Mouse (Mus musculus): ENCODE data around the gene Dtx4. TPM values are rescaled to one million over a fixed set of nuclear protein-coding genes. Genes with fewer than 3 reads are reported as not detected.

The Dtx4 gene
- polyA plus RNA-seq, 1 experiment from 2014 or later: 15.0 TPM

GRCm38 (mm10) chr19:12514621-12515020 lies 13.4 kb upstream of the Dtx4 start:
- ATAC-seq: no peak
- no peaks in the 10 kb centered on the region for H3K27me3 ChIP-seq (replicated peaks)
- no peaks in the 10 kb centered on the region for H3K36me3 ChIP-seq
- no peak overlapping the region for H3K27ac ChIP-seq
- H3K9me3 ChIP-seq: no peaks in the 10 kb centered on the region
- no peak overlapping the region for H3K9ac ChIP-seq
- no peaks in the 10 kb centered on the region for H3K4me1 ChIP-seq (replicated peaks)
- no peak overlapping the region for H3K4me2 ChIP-seq (replicated peaks)
- H3K4me3 ChIP-seq (replicated peaks): no peak overlapping the region

- H3K27ac ChIP-seq: no peak overlapping the region
- peaks cover 6% of the 10 kb centered on the region; the same call in 1 of the 2 replicates for H3K4me1 ChIP-seq (replicated peaks)
- ATAC-seq: no peak
- WGBS: 65% methylated on average over 7 of the region's 7 CpGs
- H3K9me3 ChIP-seq: no peaks in the 10 kb centered on the region
- no peaks in the 10 kb centered on the region for H3K36me3 ChIP-seq
- no peak overlapping the region for H3K4me3 ChIP-seq (replicated peaks)
- H3K27me3 ChIP-seq (replicated peaks): no peaks in the 10 kb centered on the region
- no peak overlapping the region for H3K4me2 ChIP-seq (replicated peaks)
- H3K9ac ChIP-seq: no peak overlapping the region
Observed at GRCm38 (mm10) chr19:12502756-12503155, 1.5 kb upstream of the Dtx4 start.

GRCm38 (mm10) chr19:12500881-12501311 lies 358 bp downstream of the Dtx4 start:
- Histone ChIP-seq H3K4me1 (replicated peaks) (peaks cover 6% of the 10 kb centered on the region; the same call in 1 of the 2 replicates), H3K4me2 (replicated peaks) (peak overlapping the region; percentile 82), H3K36me3 (no peaks in the 10 kb centered on the region), H3K27ac (peak overlapping the region; percentile 92), H3K9ac (peak overlapping the region; percentile 95), H3K27me3 (replicated peaks) (no peaks in the 10 kb centered on the region), H3K4me3 (replicated peaks) (peak overlapping the region; percentile 90), H3K9me3 (no peaks in the 10 kb centered on the region)
- WGBS: under 1% methylated on average over 38 of the region's 38 CpGs
- peak; percentile 65 for ATAC-seq

DNA sequence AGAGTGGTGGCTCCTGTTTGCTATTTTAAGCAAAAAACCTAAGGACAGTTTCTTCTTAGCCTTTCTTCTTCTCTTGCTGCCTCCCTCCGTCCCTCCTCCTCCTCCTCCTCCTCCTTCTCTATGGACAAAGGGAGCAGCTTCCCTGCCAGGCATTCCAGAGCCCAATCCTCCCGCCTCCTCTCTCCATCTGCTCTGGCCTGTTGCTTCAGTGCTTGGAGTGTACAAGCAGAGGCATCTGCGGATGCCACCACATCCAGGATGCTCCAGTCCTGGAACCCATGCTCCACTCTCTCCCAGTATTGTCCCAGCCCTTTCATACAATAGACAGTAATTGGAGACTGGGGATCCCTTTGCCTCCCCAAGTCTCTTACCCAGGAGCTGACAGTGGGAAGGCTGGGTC lies 1.1 kb downstream of the Dtx4 start:
- H3K4me1 ChIP-seq (replicated peaks): peaks cover 11% of the 10 kb centered on the region; the same call in 1 of the 2 replicates
- H3K36me3 ChIP-seq: no peaks in the 10 kb centered on the region
- 0 out of 2 replicates have a peak, but pooled peaks have one; percentile 11 for ATAC-seq
- WGBS: 5% methylated on average over 3 of the region's 3 CpGs
- H3K27ac ChIP-seq: peak overlapping the region; percentile 92; the same call in 1 of the 2 replicates
- peak overlapping the region; percentile 90 for H3K4me3 ChIP-seq (replicated peaks)
- no peaks in the 10 kb centered on the region for H3K9me3 ChIP-seq
- H3K9ac ChIP-seq: peak overlapping the region; percentile 95
- peak overlapping the region; percentile 82 for H3K4me2 ChIP-seq (replicated peaks)
- H3K27me3 ChIP-seq (replicated peaks): no peaks in the 10 kb centered on the region

DNA sequence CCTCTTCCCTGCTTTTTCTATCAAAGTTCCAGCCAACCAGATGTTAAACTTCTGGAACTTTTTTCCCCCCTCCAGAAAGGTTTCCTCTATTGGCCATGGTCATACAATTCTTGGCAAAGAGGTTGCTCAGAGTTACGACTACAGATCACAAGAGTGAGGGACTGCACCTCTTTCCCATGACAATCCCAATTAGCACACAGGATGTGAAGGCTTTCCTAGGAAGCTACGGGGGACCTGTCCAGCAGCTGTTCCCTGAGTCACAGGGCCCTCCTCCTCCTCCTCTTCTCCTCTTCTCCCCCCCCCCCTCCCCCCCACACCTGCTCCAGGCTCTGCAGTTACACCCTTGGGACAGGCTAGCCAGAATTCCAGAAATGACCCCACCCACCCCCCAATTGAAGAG lies 1.8 kb downstream of the Dtx4 start:
- Histone ChIP-seq H3K9me3 (no peaks in the 10 kb centered on the region), H3K9ac (no peak overlapping the region), H3K4me1 (replicated peaks) (peaks cover 13% of the 10 kb centered on the region; the same call in 1 of the 2 replicates), H3K4me3 (replicated peaks) (peak overlapping the region; percentile 90), H3K4me2 (replicated peaks) (peak overlapping the region; percentile 82), H3K36me3 (no peaks in the 10 kb centered on the region), H3K27ac (0 out of 2 replicates have a peak overlapping the region, but pooled peaks have one; percentile 92), H3K27me3 (replicated peaks) (no peaks in the 10 kb centered on the region)
- no peak for ATAC-seq
- 14% methylated on average over 2 of the region's 2 CpGs for WGBS

DNA sequence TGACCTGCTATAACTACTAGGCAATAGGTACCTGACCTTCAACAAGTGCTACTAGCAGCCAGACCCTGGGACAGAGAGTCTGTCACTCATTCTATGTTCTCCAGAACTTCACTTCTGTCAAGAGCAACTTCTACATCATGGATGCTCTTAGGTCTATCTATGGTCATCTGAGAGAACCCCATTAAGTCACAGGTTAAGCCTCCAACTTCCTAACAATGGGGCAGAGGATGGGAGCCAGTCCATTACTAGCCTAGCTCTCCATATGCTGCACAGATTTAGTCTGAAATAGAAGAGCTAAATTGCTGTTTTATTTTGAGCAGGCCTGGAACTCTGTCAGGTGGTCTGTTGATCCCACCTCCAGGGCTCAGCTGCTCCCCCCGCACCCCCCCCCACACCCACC lies 2.3 kb downstream of the Dtx4 start:
- 61% methylated on average over 1 of the region's 1 CpGs for WGBS
- Histone ChIP-seq H3K36me3 (no peaks in the 10 kb centered on the region), H3K4me2 (replicated peaks) (peak overlapping the region; percentile 82), H3K27ac (no peak overlapping the region), H3K4me3 (replicated peaks) (no peak overlapping the region), H3K27me3 (replicated peaks) (no peaks in the 10 kb centered on the region), H3K4me1 (replicated peaks) (peaks cover 14% of the 10 kb centered on the region), H3K9me3 (no peaks in the 10 kb centered on the region), H3K9ac (no peak overlapping the region)
- ATAC-seq: no peak

DNA sequence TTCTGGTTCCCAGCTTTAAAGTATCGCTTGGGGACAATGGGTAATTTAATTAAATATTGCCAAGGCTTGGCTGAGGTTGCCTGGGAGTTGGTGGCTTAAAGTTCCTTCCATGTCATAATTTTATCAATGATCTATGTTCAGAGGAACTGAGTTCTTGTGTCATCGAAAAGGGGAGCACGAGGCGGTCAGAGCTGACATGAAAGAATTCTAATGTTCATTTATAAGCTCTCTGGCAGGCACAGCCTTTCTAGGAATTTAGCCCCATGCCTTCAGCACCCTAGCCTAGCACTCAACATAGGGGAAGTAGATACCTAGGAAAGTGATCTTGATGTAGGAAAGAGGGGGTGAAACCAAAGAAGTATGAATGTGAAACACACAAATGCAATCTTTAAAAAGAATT lies 2.9 kb downstream of the Dtx4 start:
- 78% methylated on average over 4 of the region's 4 CpGs for WGBS
- peak overlapping the region; percentile 82; the same call in 1 of the 2 replicates for H3K4me2 ChIP-seq (replicated peaks)

DNA sequence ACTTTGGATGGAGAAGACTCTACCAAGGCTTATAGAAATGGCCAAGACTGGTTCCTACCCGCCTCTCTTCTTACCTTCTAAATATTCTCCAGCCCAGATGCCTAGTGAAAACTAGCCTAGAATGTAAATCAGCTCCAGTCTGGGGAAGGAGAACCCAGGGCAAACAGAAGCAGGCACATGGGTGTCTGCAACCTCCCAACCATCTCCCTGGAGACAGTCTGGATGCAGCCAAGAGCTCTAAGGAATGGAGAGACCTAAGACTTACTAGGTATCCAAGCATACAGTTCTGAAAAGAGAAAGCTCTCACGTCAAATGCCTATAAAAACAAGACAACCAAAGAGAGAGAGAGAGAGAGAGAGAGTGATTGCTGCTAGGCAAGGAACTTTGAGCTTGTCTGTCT lies 3.3 kb downstream of the Dtx4 start:
- Histone ChIP-seq H3K9ac (no peak overlapping the region), H3K9me3 (no peaks in the 10 kb centered on the region), H3K27me3 (replicated peaks) (no peaks in the 10 kb centered on the region), H3K36me3 (no peaks in the 10 kb centered on the region), H3K27ac (no peak overlapping the region), H3K4me1 (replicated peaks) (peaks cover 19% of the 10 kb centered on the region), H3K4me3 (replicated peaks) (no peak overlapping the region), H3K4me2 (replicated peaks) (no peak overlapping the region)
- 86% methylated on average over 2 of the region's 2 CpGs for WGBS
- ATAC-seq: no peak

More for the DNA sequence above, 2.9 kb downstream of the Dtx4 start:
- Histone ChIP-seq H3K36me3 (no peaks in the 10 kb centered on the region), H3K4me3 (replicated peaks) (no peak overlapping the region), H3K27ac (no peak overlapping the region), H3K9ac (no peak overlapping the region), H3K4me1 (replicated peaks) (peaks cover 19% of the 10 kb centered on the region), H3K9me3 (no peaks in the 10 kb centered on the region), H3K27me3 (replicated peaks) (no peaks in the 10 kb centered on the region)
- no peak for ATAC-seq

DNA sequence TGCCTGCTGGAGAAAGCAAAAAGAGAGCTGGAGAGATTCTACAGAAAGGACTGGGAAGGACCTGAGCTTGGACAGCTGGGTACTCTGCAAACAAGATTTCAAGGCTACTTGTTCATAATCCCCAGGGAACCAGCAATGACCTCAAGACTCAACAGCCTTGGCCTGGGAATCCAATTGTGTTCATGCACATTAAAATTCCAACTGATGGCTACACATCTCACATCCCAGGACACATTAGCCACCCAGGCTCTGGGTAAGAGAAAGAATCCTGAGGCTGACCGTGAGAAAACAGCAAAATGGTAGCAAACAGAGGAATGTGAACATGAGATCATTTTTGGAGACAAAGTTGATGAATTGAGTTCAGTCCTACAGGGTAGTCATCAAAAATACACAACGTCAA lies 5.0 kb downstream of the Dtx4 start:
- no peak overlapping the region for H3K4me3 ChIP-seq (replicated peaks)
- peaks cover 19% of the 10 kb centered on the region for H3K4me1 ChIP-seq (replicated peaks)
- no peak for ATAC-seq
- H3K9ac ChIP-seq: no peak overlapping the region
- H3K9me3 ChIP-seq: no peaks in the 10 kb centered on the region
- H3K36me3 ChIP-seq: peaks cover 9% of the 10 kb centered on the region
- WGBS: 78% methylated on average over 2 of the region's 2 CpGs
- H3K27me3 ChIP-seq (replicated peaks): no peaks in the 10 kb centered on the region
- no peak overlapping the region for H3K27ac ChIP-seq
- H3K4me2 ChIP-seq (replicated peaks): no peak overlapping the region

DNA sequence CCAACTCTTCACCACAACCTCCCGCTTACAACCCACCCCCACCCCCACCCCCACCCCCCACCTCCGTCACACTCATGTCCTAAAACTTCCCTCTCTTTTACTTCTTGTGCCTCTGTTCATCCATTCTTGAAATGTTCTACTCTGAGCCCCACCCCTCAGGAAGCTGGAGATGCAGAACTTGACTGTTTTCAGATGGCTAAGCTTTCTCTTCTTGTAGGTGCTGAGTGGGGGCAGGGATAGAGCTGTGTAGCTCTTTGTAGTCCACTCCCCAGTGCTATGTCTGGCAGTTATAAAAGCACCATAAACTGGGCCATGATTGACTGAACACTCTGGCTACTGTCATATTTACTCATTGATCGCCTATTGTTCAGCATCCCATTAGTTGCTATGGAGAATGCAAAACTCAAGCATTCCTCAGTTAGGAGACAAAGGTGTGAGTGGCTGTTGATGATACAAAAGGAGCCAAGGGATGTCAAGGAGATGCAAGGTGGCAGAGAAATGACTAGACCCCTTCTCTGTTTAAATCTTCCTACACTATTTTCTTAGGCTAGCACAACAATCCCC lies 6.2 kb downstream of the Dtx4 start:
- Histone ChIP-seq H3K27me3 (replicated peaks) (no peaks in the 10 kb centered on the region), H3K4me1 (replicated peaks) (peaks cover 20% of the 10 kb centered on the region), H3K9me3 (no peaks in the 10 kb centered on the region), H3K27ac (no peak overlapping the region), H3K36me3 (peaks cover 18% of the 10 kb centered on the region), H3K4me3 (replicated peaks) (no peak overlapping the region), H3K9ac (no peak overlapping the region), H3K4me2 (replicated peaks) (no peak overlapping the region)
- no peak for ATAC-seq
- 60% methylated on average over 3 of the region's 3 CpGs for WGBS

GRCm38 (mm10) chr19:12494187-12494458 lies 7.1 kb downstream of the Dtx4 start:
- peaks cover 20% of the 10 kb centered on the region for H3K4me1 ChIP-seq (replicated peaks)
- no peak overlapping the region for H3K9ac ChIP-seq
- no peak overlapping the region for H3K27ac ChIP-seq
- ATAC-seq: no peak
- no peak overlapping the region for H3K4me3 ChIP-seq (replicated peaks)
- no peak overlapping the region for H3K4me2 ChIP-seq (replicated peaks)
- H3K36me3 ChIP-seq: peaks cover 18% of the 10 kb centered on the region
- H3K27me3 ChIP-seq (replicated peaks): no peaks in the 10 kb centered on the region
- WGBS: 76% methylated on average over 4 of the region's 4 CpGs
- H3K9me3 ChIP-seq: no peaks in the 10 kb centered on the region

DNA sequence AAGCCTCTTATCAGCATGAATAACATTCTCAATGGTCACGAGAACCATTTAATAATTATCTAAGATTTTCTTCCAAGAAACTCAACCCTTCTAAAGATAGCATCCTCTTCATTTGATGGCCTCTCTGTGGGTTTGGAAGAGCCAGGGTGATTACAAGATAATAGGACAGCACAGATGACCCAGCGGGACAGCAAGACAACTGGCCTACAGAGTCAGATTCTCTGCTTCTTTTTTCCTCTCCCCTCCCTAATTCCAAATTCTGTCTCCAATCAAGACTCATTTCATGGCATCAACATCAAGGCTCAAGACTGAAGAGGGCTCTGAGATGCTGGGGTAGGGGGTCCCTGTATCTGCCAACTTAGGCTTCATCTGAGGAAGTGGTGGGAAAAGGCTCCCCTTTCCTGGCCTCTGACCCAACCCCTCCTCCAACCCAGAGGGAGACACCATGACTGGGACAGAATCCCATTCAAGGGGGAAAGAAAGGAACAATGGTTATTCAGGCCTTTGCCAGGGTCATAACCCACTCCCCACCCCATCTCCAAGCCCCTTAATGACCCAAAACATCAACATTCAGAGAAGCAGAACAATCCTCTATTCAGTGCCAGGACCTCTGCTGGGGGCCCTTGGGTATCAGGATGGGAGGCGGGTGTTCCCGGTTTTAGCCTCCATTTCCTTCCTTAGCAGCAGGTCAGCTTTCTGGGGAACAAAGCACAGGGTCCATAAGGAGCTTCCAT lies 7.6 kb downstream of the Dtx4 start:
- H3K27me3 ChIP-seq (replicated peaks): no peaks in the 10 kb centered on the region
- WGBS: 78% methylated on average over 4 of the region's 4 CpGs
- H3K9me3 ChIP-seq: no peaks in the 10 kb centered on the region
- H3K36me3 ChIP-seq: peaks cover 18% of the 10 kb centered on the region
- no peak overlapping the region for H3K27ac ChIP-seq
- no peak overlapping the region for H3K4me2 ChIP-seq (replicated peaks)
- no peak overlapping the region for H3K9ac ChIP-seq
- H3K4me3 ChIP-seq (replicated peaks): no peak overlapping the region
- H3K4me1 ChIP-seq (replicated peaks): peaks cover 22% of the 10 kb centered on the region
- ATAC-seq: no peak

DNA sequence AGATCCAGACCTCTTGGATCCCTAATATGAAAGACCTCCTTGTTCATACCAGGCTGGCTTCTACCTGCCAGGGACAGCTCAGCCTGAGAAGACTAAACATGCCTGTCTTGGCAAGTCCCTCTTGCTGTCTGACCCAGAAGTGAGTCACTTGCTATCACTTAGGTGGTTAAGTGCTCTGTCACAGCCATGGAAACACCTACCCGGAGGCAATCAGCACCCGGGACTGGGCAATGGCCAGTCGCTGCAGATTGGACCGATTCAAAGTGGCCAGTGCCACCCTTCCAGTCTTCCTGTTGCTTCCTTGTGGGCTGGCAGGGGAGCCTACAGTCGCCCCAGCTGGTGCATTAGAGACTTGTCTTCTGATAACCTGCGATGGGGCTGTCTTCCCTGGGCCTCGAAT lies 9.6 kb downstream of the Dtx4 start:
- Histone ChIP-seq H3K27ac (no peak overlapping the region), H3K4me1 (replicated peaks) (peaks cover 38% of the 10 kb centered on the region), H3K4me2 (replicated peaks) (no peak overlapping the region), H3K36me3 (peaks cover 18% of the 10 kb centered on the region), H3K27me3 (replicated peaks) (no peaks in the 10 kb centered on the region), H3K9me3 (no peaks in the 10 kb centered on the region), H3K4me3 (replicated peaks) (no peak overlapping the region), H3K9ac (no peak overlapping the region)
- ATAC-seq: no peak
- 93% methylated on average over 7 of the region's 7 CpGs for WGBS
